Mouse (Mus musculus) left cerebral cortex, postnatal 14 days (tissue): ENCODE data around the gene Rplp0. TPM values are rescaled to one million over a fixed set of nuclear protein-coding genes. Genes with fewer than 3 reads are reported as not detected.

Experiments used
- DNase-seq, 2 experiments: peaks; one replicate each; pipeline ENCODE4 v3.0.0; 2021 to 2022; ENCODE audit warnings: low spot score in 2 of 2, mixed read lengths in 1 of 2
- intact Hi-C: fragments of 180-260 bp; cut with DNase I; formaldehyde crosslinking; loops from one replicate; pipeline ENCODE4 v1.15.1; 2025
- total RNA-seq, 2 experiments: library from RNA; stranded (reverse); gene quantifications; 2 replicates each; pipeline ENCODE4 v1.2.3; 2021

Gene Rplp0
- total RNA-seq, 2 experiments from 2014 or later = 286 to 303 TPM

DNA sequence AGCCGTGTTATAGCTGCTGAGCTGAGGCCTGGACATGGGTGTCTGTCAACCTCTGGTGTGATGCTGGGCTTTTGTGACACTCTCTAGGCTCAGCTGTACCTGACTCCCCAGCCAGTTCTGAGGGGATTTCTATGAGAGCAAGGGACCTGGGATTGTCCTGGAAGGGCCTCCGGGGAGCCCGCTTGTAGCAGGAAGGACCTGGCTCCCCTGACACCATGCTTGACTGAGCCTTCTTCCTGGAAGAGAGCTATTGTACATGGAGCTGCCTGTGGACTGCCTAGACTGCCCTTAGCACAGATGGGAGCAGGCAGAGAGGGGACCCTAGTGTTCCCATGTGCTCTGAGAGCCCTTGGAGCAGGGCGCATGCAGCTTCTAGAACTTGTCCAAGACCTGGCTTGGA lies 33.9 kb upstream of the Rplp0 start:
- DNase-seq = no peak
- intact Hi-C loops = no loop called here

DNA sequence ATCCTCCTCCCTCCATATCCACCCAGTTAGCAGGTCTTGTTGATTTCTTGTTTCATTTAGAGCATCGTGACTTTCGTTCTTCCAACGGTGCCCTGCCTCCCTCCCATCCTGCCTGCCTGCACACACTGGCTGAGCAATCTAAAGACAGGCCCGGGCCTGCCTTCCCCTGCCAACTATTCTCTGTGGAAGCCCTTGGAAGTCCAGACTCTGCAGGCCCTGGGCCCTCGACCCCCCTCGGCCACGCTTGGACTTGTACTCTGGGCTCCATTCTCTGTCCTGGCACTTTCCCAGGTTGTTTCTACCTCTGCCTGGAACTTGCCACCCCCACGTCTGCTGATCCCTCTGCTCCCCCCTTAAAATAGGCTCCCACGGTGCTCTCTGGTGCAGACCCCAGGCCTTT lies 33.3 kb upstream of the Rplp0 start:
- DNase-seq = no peak
- intact Hi-C loops = no loop called here

DNA sequence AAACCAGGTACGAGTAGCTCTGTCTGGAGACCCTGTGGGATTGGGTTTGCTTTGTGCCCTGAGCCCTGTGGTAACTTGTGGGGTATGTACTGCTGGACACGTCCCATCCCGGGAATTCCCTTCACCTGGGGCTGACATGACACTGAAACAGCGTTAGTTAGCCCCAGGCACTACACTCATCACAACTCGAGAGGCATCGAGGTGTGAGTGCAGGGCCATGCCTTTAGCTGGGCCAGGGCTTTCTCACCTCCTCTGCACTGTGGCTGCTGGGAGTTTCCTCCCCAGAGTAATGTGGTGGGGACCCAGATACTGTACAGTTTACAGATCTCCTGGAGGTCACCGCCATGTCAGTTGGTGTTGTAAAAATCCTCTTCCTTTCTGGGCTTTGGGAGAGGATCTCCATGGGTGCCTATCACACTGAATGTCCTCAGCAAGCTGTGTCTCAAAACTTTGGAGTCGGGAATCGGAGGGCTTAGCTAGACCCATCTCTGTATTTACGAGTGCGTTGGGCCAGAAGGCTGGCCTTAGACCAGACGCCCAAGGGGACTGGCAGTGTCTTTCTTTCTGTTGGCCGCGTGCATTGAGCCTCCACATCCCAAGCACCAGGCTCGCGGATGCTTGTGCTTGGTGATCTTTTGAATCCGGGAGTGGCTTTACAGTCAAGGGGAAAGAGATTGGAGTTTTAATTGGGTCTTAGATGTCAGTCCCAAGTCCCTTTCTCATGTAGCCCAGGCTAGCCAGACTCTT lies 32.6 kb upstream of the Rplp0 start:
- intact Hi-C loops = no loop called here
- no peak for DNase-seq

DNA sequence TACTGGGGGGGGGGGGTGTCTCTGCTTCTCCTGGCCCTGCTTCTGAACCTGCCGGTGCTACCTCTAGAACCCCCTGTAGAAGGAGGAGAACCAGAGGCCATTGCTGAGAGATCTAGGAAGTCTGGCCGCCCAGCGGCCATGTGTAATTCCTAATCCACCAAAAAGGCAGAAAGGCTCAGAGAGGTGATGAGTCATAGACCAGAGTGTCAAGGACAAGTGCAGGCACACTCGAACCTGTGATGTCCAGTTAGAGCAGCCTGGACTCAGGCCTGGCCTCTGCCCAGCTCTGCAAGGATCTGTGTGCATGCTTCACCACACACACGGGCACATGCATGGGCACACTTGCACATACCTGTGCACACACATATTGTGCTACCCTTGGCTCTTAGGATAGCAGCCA lies 31.1 kb upstream of the Rplp0 start:
- no peak for DNase-seq
- intact Hi-C loops = no loop called here

DNA sequence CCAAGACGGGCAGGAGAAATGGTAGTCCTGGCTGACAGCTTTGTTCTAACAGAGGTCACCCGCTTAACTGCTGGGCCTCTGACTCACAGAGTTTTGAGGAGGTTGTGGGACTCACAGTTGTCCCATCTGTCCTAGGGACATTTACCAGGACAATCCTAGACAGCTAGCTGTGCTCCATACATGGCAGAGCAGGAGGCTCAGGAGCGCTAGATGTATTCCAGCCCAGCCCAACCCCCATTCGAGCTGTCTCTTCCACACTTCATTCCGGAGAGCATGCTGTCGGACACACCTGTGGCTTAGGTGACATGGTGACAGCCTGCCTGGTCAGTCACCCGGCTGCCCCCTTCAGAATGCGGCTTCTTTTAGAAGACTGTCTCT lies 29.9 kb upstream of the Rplp0 start:
- intact Hi-C loops = no loop called here
- no peak for DNase-seq

DNA sequence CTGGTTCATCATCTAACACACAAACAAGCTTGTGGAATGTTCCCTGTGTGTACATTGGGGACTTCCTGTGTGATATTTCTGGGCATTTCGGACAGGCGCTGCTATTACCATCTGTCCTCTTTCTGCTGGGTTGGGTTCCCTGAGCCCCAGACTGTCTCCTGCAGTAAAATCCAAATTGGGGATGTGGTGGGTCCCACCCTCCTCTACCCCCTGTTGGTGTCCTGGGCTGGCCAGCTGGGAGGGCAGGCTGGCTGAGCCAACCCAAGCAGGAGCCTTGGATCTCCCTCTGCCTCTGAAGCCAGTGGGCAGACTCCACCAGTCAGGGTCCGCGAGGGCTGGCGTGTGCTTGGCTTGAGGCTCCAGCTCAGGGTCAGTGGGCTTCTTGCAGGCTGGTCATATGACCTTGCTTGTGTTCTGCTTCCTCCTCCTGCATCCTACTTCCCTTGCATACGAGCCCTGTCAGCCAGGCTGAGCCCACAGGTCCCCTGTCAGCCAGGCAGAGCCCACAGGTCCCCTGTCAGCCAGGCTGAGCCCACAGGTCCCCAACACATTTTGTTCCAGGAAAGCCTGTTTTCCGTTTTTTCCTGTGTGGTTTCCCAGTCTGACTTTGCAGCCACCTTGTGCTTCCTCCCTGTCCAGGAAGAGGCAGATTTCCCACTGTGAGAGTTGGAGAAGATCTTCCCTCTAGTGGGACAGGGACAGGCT lies 29.4 kb upstream of the Rplp0 start:
- intact Hi-C loops = no loop called here

DNA sequence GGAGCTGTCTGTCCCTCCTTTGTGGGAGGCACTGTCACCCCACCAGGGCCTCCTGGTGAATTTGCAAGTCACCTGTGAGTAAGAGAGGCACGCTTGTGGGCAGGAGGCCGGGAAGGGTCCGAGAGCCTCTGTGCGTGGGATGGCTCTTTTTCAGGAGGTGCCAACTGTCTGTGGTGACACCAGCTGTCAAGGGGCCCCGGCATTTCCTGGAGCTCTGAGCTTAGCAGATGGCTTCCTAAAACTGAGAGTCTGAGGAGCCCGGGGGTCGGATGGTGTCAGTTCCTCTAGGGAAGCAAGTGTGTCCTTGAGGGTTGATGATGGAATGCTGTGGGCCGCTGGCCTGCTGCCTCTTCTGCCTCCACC lies 28.8 kb upstream of the Rplp0 start:
- DNase-seq = peak in 1 of 2 experiments; percentile 38
- intact Hi-C loops = no loop called here

More for the DNA sequence above, 29.4 kb upstream of the Rplp0 start:
- DNase-seq = no peak

DNA sequence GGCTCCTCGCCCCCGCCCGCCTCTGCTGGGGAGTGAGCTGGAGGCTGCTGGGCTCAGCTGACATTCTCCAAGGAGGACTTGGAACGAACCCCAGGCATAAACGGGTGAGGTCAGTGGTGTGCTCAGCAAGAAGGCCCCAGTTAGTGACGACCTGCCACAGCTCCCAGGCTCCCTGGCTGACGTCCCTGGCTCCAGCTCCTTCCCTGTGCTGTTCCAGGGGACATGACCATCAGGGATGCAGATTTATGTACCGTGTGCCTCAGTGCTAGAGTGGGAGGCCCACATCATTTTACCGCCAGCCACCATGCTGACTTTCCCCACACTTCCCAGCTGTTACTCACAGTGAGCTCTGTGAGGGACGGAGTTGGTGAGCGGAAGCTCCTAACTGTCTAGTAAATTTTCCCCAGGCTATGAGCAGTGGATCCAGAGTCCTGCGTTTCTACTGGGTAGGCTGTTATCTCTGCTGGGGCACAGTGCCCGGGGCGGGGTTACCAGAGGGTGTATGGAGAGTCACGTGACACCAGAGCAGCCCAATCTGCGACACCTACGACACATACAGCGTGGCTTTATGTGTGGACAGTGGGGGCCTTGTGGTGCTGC lies 27.5 kb upstream of the Rplp0 start:
- intact Hi-C loops = no loop called here
- DNase-seq = peak; percentile 45 to 69

DNA sequence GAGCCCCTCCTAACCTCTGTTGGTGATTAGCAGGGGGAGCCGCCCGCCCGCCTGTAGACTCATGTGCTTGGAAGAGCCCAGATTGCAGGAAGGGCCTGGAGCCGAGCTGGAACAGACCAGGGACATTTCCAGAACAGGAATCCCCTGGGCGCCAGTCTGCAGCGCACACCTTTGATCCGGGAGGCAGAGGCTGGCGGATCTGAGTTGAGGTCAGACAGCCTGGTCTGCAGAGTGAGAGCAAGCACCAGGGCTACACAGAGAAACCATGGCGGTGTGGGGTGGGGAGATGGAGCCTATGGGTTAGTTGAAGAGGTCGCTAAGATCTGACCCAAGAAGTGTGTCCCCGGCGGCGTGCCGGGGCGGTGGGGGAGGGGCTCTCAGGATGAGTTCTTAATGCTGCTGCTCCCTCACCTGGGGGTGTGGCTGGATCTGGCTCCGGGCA lies 25.0 kb upstream of the Rplp0 start:
- DNase-seq = no peak

DNA sequence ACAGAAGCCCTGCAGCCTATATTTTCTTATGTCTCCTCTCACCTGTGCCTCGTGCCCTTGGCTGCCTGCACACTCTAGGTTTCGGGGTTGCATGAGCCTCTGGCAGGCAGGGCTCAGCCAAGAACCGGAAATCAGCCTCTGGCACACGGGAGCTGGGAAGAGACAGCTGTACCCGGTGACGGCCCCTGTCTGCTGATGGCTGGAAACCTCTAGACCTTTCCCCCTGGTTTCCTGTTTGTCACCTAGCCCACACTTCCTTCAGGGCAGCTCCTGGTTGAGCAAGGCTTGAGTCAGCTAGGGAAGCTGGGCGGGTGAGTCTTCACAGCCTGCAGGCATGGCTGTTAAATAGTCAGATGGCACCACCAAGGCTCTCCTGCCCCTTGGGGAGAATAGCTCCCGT lies 24.4 kb upstream of the Rplp0 start:
- intact Hi-C loops = no loop called here
- DNase-seq = no peak

More for the DNA sequence above, 25.0 kb upstream of the Rplp0 start:
- intact Hi-C loops = no loop called here

DNA sequence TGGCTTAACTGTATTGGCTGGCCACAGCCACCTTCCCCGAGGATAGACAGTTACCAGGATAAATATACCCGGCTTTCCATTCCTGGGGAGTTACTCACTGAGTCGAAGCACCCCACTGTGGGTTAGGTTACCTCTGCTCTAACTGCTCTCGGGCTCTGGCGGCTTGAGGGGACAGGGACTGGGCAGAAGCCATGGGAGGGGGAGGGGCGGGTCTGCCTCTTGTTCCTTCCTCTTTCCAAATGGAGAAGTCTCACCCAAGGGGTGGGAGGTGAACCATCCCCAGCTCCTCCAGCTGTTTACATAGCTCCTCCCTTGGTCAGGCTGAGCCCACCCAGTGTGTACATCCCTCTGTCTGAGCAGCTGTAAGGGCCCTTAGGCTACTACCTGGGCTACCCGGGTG lies 23.6 kb upstream of the Rplp0 start:
- intact Hi-C loops = no loop called here

DNA sequence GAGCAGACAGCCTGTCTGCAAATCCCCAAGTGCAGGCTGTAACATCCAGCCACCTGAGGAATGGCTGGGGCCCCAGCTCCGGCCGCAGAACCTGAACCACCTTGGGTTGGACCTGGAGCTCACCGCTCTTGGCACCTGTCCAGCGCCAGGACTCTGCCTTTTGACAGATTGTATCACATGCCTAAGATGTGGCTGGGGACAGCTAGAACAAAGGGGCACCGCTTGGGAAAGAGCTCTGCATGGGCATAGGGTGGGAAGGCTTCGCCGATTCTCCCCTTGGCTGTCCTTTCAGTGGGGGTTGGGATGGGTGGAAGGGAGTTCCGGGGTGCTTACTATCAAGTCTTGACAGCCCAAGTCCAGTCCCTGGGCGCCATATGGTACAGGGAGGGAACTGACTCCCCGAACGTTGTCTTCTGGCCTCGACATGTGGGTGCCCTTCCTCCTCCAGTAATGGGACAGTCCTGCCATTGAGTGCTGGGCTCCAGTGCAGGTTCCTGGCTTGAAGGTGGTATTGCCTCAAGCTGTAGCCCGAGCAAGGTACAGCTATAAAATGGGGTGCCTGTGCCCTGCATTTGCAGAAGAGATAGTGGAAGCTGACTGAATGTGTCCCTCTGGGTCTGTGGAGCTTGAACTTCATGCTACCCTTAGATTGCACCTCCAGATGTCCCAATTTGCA lies 21.1 kb upstream of the Rplp0 start:
- no peak for DNase-seq
- intact Hi-C loops = loop anchor here (1.0 kb wide), 1 partner anchor 32 kb away; the partner anchor contains the start of gene Pxn

More for the DNA sequence above, 23.6 kb upstream of the Rplp0 start:
- no peak for DNase-seq

DNA sequence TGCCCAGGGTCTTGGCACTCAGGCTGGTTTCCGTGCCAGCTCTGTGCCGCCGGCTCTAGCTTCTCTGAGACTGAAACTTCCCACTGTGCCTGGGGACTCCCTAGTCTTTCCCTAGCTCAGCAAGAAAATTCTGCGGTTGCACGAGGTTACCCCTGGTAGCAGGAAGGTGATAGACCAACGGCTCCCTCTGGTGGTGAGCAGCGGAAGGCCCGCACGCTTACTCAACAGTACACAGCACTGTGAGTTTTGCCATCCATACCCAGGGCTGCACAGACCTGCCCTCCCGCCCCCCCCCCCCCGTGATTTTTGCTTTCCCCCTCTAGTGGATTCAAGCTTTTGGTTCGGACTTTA lies 20.6 kb upstream of the Rplp0 start:
- intact Hi-C loops = loop anchor here (1.0 kb wide), 1 partner anchor 32 kb away; the partner anchor contains the start of gene Pxn
- peak; percentile 94 to 96 for DNase-seq

DNA sequence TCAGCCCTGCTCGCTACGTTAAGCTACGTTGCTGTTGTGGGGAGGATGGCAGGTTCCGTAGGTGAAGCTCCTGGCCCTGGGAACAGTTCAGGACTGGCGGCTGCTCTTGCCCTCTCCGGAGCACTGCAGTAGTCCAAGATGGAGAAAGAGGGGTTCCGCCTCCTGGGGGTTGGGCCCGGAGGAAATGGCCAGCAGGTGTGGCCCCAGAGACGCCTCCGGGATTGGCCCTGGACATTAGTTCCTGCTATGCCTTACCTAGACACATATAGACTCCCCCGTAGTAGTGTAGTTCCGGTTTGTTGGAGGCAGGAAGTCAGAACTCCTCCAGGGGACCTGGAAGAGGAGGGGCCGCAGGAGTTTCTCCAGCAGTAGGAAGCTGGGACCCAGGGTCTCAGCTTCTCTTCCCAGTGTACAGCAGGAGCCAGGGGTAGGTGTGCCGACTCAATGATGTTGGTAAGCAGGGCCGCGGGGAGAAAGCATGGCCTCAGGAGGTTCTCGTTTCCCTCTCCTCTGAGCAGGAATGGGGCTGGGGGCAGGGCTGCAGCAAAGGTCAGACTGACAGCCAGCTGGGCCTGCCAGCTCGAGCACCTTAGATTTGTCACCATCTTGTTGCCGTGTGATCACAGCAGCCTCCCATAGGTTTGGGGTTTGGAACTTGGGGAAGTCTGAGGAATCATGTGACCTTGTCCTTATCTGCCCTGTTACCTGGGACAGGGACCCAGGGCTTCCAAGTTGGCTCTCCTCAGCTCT lies 16.5 kb upstream of the Rplp0 start:
- intact Hi-C loops = no loop called here
- no peak for DNase-seq

DNA sequence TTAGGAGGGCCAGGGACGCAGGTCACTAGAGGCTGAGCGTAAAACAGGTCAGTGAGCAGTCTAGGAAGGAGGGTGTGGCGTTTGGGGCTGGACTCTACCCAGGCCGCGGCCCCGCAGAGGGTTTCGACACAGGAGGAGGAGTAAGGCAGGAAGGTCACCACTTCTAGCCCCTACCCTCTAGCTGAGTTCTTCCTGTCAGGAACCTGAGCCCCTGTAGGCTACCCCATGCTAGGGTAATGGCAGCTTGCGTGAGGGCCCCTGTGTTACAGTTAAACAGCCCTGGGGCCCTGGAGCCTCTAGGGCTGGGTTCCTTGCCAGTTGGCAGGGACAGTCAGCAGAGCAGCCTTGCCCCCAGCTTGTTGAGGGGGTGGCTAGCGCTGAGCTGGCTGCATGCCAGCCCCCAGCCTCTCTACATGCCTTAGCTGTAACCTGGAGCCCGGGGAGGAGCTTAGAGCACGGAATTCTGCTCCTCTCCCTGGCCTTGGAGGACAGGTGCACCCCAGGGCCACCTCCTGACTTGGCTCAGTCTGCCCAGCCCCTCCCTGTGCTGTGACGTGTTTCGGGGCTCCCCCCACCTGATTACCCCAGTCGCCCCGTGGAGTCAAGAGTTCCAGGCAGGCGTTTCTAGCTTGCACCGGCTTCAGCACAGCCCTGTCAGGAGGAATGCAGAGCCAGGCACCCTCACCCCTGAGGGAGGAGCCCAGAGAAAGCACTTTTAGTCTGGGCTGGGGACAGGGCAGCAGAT lies 15.6 kb upstream of the Rplp0 start:
- peak; percentile 64 to 78 for DNase-seq
- intact Hi-C loops = no loop called here

DNA sequence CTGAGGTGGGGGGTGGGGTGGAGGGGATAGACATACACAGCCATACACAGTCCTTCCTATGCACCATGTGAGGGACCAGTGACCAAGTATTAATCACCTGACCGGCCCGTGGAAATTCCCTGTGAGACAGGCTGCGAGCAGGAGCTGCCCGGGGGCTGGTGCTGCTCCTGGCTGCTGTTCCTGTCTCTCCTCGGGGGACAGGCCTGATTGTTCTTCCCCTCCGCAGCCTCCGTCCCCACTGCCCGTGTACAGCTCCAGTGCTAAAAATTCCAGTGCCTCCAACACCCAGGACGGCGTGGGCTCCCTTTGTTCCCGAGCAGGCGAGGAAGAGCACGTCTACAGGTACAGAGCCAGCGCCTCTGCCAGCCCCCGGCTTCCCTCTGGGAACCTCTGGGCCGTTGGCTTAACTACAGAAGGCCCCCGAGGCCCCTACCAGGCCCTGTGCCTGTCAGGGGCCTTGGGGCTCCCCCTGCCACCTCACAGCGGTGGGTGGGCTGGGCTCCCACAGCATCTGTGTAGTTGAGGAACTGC lies 14.5 kb upstream of the Rplp0 start:
- intact Hi-C loops = no loop called here

DNA sequence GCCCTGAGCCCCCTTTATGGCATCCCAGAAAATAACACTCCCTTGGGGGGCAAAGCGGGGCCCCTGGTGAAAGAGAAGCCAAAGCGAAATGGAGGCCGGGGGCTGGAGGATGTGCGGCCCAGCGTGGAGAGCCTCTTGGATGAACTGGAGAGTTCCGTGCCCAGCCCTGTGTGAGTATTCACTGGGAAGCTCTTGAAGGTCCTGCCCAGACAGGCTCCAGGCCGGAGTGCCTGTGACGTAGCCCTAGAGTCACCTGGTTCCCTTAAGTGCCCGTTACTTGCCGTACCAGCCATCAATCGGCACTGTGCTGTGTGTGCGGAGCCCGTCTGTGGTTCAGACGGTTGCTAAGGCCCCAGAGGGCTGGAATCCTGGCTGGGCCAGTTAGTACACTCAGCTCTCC lies 13.6 kb upstream of the Rplp0 start:
- intact Hi-C loops = no loop called here
- DNase-seq = no peak

More for the DNA sequence above, 14.5 kb upstream of the Rplp0 start:
- no peak for DNase-seq

DNA sequence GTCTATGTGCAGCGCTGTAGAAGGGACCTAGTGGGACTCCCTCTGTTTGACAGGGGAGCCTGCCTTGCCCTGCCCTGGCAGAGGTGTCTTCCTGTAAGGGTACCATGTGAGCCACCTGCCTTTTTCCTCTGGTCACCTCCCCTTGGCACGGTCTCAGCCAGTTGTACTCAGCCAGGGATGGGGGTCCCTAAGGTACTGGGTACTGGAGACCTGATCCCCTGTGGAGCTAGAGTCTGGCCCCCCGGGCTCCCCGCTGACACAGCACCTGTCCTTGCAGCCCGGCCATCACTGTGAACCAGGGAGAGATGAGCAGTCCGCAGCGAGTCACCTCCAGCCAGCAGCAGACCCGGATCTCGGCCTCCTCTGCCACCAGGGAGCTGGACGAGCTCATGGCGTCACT lies 12.7 kb upstream of the Rplp0 start:
- intact Hi-C loops = no loop called here
- DNase-seq = no peak

DNA sequence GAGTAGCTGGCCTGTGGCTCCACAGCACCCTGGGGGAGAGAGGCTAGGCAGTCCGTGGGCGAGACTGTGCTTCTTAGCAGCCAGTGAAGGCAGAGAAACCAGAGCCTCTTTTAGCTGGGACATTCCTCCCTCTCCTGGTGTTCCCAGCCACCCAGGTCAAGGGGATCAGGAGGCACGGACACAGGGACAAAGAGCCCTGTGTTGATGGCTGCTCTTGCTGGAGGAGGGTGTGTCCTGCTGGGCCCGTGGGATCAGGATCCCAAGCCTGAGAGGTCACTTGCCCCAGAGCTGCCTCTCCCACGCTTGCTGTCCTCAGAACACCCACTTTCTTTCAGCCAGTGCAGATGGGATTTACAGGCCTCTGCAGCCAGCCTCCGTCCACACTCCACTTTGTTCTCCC lies 12.3 kb upstream of the Rplp0 start:
- no peak for DNase-seq
- intact Hi-C loops = no loop called here
